Mouse (Mus musculus): ENCODE measurements around the gene Fam184b. TPM values are rescaled to one million over a fixed set of nuclear protein-coding genes. Genes with fewer than 3 reads are reported as not detected.

Fam184b gene
- total and polyA plus RNA-seq, 2 experiments from 2014 or later = not detected

- Histone ChIP-seq H3K36me3 (replicated peaks; ENCODE audit: control insufficient read depth, insufficient read depth, low read length) (peaks cover 60% of the 10 kb centered on the region), H3K27ac (ENCODE audit: low read depth) (no peak overlapping the region), H3K4me3 (ENCODE audit: low read depth, low read length) (no peak overlapping the region), H3K27me3 (ENCODE audit: control insufficient read depth, insufficient read depth, low read length) (no peaks in the 10 kb centered on the region), H3K4me2 (ENCODE audit: low read depth, low read length) (no peak overlapping the region), H3K9ac (replicated peaks; ENCODE audit: low read depth, low read length) (no peak overlapping the region), H3K4me1 (ENCODE audit: control insufficient read depth, insufficient read depth) (peaks cover 8% of the 10 kb centered on the region), H3K9me3 (replicated peaks; ENCODE audit: control insufficient read depth, low read length) (no peaks in the 10 kb centered on the region)
- WGBS = 91% methylated on average over 10 of the region's 10 CpGs
- DNase-seq (ENCODE audit: low spot score) (no peak), ATAC-seq (ENCODE audit: insufficient read depth, low read depth) (no peak)
- TF ChIP-seq EP300 (IDR thresholded peaks at IDR 0.05; ENCODE audit: low read depth) (no peak), CTCF (IDR thresholded peaks at IDR 0.05; ENCODE audit: low read depth) (no peak)
These were observed 114.3 kb downstream of the Fam184b start for GRCm38 (mm10) chr5:45525101-45525500.

GRCm38 (mm10) chr5:45521601-45522000 lies 117.8 kb downstream of the Fam184b start:
- H3K9me3 ChIP-seq (replicated peaks; ENCODE audit: control insufficient read depth, low read length) = no peaks in the 10 kb centered on the region
- H3K27ac ChIP-seq (ENCODE audit: low read depth) = no peak overlapping the region
- no peaks in the 10 kb centered on the region for H3K27me3 ChIP-seq (ENCODE audit: control insufficient read depth, insufficient read depth, low read length)
- no peak overlapping the region for H3K4me2 ChIP-seq (ENCODE audit: low read depth, low read length)
- DNase-seq (ENCODE audit: low spot score) (no peak), ATAC-seq (ENCODE audit: insufficient read depth, low read depth) (no peak)
- 86% methylated on average over 6 of the region's 6 CpGs for WGBS
- peaks cover 8% of the 10 kb centered on the region for H3K4me1 ChIP-seq (ENCODE audit: control insufficient read depth, insufficient read depth)
- peaks cover 31% of the 10 kb centered on the region for H3K36me3 ChIP-seq (replicated peaks; ENCODE audit: control insufficient read depth, insufficient read depth, low read length)
- TF ChIP-seq CTCF (IDR thresholded peaks at IDR 0.05; ENCODE audit: low read depth) = no peak
- no peak for TF ChIP-seq EP300 (IDR thresholded peaks at IDR 0.05; ENCODE audit: low read depth)
- no peak overlapping the region for H3K4me3 ChIP-seq (ENCODE audit: low read depth, low read length)
- H3K9ac ChIP-seq (replicated peaks; ENCODE audit: low read depth, low read length) = no peak overlapping the region

- 3% methylated on average over 5 of the region's 5 CpGs for WGBS
- Histone ChIP-seq H3K27ac (ENCODE audit: low read depth) (no peak overlapping the region), H3K9ac (replicated peaks; ENCODE audit: low read depth, low read length) (peak overlapping the region; percentile 67), H3K4me3 (ENCODE audit: low read depth, low read length) (peak overlapping the region; percentile 72), H3K9me3 (replicated peaks; ENCODE audit: control insufficient read depth, low read length) (no peaks in the 10 kb centered on the region), H3K4me1 (ENCODE audit: control insufficient read depth, insufficient read depth) (peaks cover 8% of the 10 kb centered on the region), H3K36me3 (replicated peaks; ENCODE audit: control insufficient read depth, insufficient read depth, low read length) (peaks cover 22% of the 10 kb centered on the region), H3K27me3 (ENCODE audit: control insufficient read depth, insufficient read depth, low read length) (no peaks in the 10 kb centered on the region), H3K4me2 (ENCODE audit: low read depth, low read length) (peak overlapping the region; percentile 87)
- no peak for TF ChIP-seq CTCF (IDR thresholded peaks at IDR 0.05; ENCODE audit: low read depth)
- TF ChIP-seq EP300 (IDR thresholded peaks at IDR 0.05; ENCODE audit: low read depth) = no peak
- no peak for ATAC-seq (ENCODE audit: insufficient read depth, low read depth)
- no peak for DNase-seq (ENCODE audit: low spot score)
These were observed 118.7 kb downstream of the Fam184b start for GRCm38 (mm10) chr5:45520809-45521110.

- DNase-seq (ENCODE audit: low spot score) (peak; percentile 88), ATAC-seq (ENCODE audit: insufficient read depth, low read depth) (peak; percentile 96)
- TF ChIP-seq CTCF (IDR thresholded peaks at IDR 0.05; ENCODE audit: low read depth) (no peak), EP300 (IDR thresholded peaks at IDR 0.05; ENCODE audit: low read depth) (no peak)
- H3K9ac ChIP-seq (replicated peaks; ENCODE audit: low read depth, low read length) = peak within 1 kb of the TSS; percentile 67
- H3K4me2 ChIP-seq (ENCODE audit: low read depth, low read length) = peak within 1 kb of the TSS; percentile 87
- peak within 1 kb of the TSS; percentile 72 for H3K4me3 ChIP-seq (ENCODE audit: low read depth, low read length)
- no peak within 1 kb of the TSS for H3K27ac ChIP-seq (ENCODE audit: low read depth)
- no peaks in the 10 kb centered on the region for H3K27me3 ChIP-seq (ENCODE audit: control insufficient read depth, insufficient read depth, low read length)
- H3K4me1 ChIP-seq (ENCODE audit: control insufficient read depth, insufficient read depth) = peaks cover 8% of the 10 kb centered on the region
- H3K36me3 ChIP-seq (replicated peaks; ENCODE audit: control insufficient read depth, insufficient read depth, low read length) = peaks cover 17% of the 10 kb centered on the region
- H3K9me3 ChIP-seq (replicated peaks; ENCODE audit: control insufficient read depth, low read length) = no peaks in the 10 kb centered on the region
- 2% methylated on average over 56 of the region's 56 CpGs for WGBS
These were observed 119.2 kb downstream of the Fam184b start, which contains the start of gene Med28 for GRCm38 (mm10) chr5:45519960-45520808. Med28 (plus strand) TSS chr5:45520229.

GRCm38 (mm10) chr5:45515151-45515743 lies 124.2 kb downstream of the Fam184b start:
- TF ChIP-seq EP300 (IDR thresholded peaks at IDR 0.05; ENCODE audit: low read depth) = no peak
- no peak for TF ChIP-seq CTCF (IDR thresholded peaks at IDR 0.05; ENCODE audit: low read depth)
- Histone ChIP-seq H3K36me3 (replicated peaks; ENCODE audit: control insufficient read depth, insufficient read depth, low read length) (peaks cover 27% of the 10 kb centered on the region), H3K4me1 (ENCODE audit: control insufficient read depth, insufficient read depth) (no peaks in the 10 kb centered on the region), H3K4me3 (ENCODE audit: low read depth, low read length) (no peak overlapping the region), H3K9ac (replicated peaks; ENCODE audit: low read depth, low read length) (no peak overlapping the region), H3K27ac (ENCODE audit: low read depth) (no peak overlapping the region), H3K9me3 (replicated peaks; ENCODE audit: control insufficient read depth, low read length) (no peaks in the 10 kb centered on the region), H3K27me3 (ENCODE audit: control insufficient read depth, insufficient read depth, low read length) (no peaks in the 10 kb centered on the region), H3K4me2 (ENCODE audit: low read depth, low read length) (no peak overlapping the region)
- ATAC-seq (ENCODE audit: insufficient read depth, low read depth) = no peak
- WGBS = 86% methylated on average over 10 of the region's 10 CpGs
- no peak for DNase-seq (ENCODE audit: low spot score)

Data from heart, postnatal 0 days (tissue).